Mouse (Mus musculus): ENCODE results near the gene Nectin4.
"Not testable (repeated sequence)": the region's sequence is repeated elsewhere in the genome, so short reads cannot be mapped to it uniquely, and the experiment has no call there.

Nectin4 gene

GRCm38 (mm10) chr1:171369845-171370556 is at the start of gene Nectin4:
TSS of gene Nectin4 (plus strand) at chr1:171370099.
- no peak for DNase-seq (ENCODE audit: low read depth, low spot score)

DNA sequence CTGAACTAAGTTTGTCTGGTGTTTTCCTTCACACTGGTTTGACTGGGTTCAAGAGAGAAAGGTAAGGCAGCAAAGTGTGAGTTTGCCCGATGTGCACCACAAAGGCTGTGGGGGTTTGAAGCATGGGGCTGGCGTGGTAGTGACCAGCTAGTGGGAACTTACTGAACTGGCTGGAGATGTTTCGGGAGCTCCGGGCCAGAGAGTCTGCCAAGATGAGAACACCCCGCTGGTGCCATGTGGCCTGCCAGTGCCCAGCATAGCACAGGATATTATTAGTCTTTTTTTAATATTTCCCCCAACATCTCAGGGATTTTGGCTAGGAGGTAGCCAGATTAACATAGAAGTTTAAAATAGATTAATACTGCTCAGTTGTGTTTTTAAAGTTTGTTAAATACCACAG is 49.7 kb upstream of the Nectin4 start:
- no peak for DNase-seq (ENCODE audit: low read depth, low spot score)

DNA sequence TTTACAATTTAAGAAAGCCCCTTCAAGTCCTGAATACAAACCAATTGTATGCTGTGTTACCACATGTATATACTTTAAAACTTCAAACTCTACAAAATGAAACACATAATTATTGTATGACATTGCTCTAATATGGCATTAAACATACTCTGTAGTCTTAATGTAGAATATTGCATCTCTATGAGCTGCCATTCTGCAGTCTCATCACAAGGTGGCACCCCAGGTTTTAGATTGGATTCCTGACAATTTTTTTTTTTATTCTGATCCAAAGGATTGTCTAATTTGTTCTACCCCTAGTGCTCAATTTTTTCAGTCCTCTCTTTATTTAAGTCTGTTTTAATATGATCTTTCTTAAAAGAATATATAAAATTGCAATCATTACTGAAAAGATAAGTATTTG is 48.5 kb upstream of the Nectin4 start:
- peak; percentile 54 for DNase-seq (ENCODE audit: low read depth, low spot score)

- DNase-seq (ENCODE audit: low read depth, low spot score) = no peak
Measured at GRCm38 (mm10) chr1:171322012-171322411, 47.9 kb upstream of the Nectin4 start.

DNA sequence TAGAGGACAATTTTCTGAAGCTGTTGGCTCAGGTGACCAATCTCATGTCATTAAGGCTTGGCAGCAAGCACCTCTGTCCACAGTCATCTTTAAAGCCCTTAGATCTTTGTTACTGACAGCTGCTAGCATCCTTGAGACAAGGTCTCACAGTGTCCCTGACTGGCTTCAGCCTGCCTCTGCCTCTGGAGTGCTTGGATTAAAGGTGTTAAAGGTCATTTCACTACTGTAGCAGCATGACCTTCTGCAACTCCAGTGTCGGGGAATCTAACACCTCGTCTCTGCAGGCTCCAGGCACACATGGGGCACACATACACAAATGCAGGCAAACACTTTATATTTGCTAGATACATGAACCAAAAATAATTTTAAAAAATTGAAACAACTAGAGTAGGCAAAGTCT is 44.3 kb upstream of the Nectin4 start:
- no peak for DNase-seq (ENCODE audit: low read depth, low spot score)

- DNase-seq (ENCODE audit: low read depth, low spot score) = not testable (repeated sequence)
Measured at GRCm38 (mm10) chr1:171326588-171326987, 43.3 kb upstream of the Nectin4 start.

DNA sequence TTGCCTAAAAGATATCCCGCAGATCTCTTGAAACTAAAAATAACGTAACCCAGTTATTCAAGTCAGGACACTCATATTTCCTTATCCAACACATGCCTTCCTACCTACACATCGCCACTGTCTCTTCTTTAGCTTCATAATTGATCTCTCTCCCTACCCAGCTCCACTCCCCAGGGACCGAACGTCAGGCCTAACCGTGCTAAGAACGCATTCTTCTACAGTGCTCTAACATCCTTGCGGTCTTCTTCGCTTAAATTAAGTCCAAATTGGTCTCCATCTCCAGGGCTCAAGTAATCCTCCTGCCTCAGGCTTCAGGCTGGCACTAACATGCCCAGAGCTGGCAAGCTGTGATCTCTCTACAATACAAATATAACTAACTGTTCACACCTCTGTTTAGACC is 41.7 kb upstream of the Nectin4 start:
- peak; percentile 45 for DNase-seq (ENCODE audit: low read depth, low spot score)

DNA sequence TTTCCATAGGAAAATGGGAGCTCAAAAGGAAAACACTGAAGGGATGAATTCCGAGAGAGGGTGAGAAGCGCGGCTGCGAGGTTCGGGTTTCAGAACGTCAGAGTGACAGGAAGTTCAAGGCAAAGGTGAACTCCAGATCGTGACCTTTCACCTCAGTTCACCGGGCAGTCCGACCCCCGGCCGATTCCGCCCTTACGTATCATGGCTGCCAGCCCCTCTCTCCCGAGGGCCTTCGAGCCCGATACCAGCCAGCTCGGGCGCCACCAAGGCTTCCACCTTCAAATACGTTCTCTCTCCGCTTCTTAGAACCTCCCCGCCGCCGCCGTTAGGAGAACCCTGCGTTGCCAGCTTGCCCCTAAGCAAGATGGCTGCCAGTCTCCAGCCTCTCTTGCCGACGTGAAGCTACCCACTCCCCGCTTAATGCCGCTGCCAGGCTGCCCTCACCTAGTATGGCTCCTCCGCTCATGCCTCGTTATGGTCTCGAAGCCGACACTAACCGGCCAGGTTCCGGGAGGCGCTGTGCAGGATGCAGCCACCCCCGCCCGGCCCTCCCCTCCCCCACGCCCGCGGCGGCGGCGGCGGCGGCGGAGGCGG is 41.0 kb upstream of the Nectin4 start, which contains the start of gene Dedd:
Gene Dedd (plus strand): TSS at position 307 of the 594 bp plus-strand sequence.
- peak; percentile 98 for DNase-seq (ENCODE audit: low read depth, low spot score)

DNA sequence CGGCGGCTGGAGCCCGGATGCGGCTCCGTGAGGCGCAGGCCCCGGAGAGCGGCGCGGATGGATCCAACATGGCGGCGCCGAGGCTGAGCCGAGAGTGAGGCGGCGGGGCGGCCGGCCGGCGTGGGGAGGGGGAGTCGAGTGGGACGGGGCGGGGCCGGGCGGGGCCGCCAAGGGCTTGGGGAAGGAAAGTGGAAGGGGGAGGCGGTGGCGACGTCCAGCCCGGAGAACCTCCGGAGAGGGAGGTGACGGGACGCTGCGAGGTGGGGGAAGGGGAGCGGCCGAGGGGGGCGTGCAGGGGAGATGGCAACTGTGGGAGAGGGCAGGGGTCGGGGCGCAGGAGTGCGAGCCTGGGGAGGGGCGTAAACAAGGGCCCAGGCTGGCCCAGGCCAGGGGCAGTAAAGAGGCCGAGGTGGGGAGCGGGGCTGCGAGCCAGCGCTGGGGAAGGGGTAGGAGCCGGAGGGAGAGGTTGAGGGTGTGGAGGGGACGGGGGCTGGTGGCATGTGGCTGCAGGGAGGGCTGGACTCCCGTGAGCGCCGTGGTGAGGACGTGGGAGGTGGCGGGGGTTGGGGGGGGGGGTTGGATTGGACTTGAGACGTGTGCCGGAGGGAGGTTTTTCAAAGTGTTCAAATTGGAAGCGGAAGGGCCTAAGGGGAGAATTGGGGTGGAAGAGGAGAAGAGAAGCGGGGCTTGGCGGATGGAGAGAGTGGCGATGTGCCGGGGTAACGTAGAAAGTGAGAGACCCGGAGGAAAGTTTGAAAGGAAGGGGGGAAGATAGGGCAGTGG is 40.3 kb upstream of the Nectin4 start:
- DNase-seq (ENCODE audit: low read depth, low spot score) = peak; percentile 56

- DNase-seq (ENCODE audit: low read depth, low spot score) = no peak
Measured at GRCm38 (mm10) chr1:171330216-171330560, 39.7 kb upstream of the Nectin4 start.

DNA sequence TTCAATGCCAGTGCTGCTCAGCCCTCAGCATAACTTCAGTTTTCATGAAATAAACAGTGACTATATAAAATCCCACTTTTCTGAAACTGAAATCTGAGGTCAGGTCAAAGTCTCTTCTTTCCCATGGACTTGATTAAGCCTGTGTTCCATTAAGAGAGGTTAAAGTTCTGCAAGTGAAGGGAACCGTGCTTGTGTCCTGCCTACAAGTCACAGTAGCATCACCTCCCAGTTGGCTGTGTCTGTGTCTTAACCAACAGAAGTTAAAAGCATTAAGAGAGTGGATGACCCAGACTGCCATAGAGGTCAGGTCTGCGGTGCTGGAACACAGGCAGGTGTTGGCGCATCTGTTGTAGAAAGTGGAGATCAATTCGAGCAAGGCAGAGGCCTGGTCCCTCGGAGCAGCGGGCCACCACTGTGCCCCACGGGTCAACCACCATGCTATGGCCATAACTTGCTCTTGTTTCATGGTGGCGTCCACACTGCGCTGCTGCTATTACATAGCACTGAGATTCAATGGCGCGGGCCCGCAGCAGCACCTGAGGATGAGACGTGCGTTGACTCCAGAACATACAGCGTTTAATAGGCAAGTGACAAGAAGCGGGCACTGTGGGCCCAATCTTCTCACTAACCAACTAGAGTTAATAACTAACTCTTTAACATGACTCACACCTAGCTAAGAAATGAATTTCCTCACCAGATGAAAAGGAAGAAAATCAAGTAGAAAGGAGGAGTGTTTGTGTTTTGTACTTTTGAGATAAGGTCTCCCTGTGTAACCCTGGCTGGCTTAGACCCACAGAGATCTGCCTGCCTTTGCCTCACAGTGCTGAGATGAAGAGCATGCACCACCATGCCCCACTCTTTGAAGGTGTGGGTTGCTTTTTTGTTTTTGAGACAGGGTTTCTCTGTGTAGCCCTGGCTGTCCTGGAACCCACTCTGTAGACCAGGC is 27.4 kb upstream of the Nectin4 start:
- no peak for DNase-seq (ENCODE audit: low read depth, low spot score)

GRCm38 (mm10) chr1:171343922-171344677 is 25.8 kb upstream of the Nectin4 start:
- DNase-seq (ENCODE audit: low read depth, low spot score) = peak; percentile 50

DNA sequence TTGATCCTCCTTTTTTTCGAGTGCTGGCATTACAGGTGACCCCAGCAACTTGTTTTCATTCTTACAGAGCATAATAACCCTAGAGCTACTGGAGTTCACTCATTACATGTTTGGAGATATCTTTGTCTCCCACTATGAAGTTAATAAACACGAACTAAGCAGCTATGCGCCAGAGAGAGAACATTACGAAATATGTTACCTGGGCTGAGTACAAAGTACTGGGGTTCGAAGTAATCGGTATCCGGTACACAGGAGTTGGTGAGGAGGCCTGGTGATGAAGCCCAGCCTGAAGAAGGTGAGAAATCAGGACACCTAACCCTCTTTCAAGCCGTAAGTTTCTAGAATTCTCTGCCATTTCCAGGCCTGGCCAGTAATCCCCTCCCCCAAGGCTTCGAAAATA is 25.2 kb upstream of the Nectin4 start:
- no peak for DNase-seq (ENCODE audit: low read depth, low spot score)

DNA sequence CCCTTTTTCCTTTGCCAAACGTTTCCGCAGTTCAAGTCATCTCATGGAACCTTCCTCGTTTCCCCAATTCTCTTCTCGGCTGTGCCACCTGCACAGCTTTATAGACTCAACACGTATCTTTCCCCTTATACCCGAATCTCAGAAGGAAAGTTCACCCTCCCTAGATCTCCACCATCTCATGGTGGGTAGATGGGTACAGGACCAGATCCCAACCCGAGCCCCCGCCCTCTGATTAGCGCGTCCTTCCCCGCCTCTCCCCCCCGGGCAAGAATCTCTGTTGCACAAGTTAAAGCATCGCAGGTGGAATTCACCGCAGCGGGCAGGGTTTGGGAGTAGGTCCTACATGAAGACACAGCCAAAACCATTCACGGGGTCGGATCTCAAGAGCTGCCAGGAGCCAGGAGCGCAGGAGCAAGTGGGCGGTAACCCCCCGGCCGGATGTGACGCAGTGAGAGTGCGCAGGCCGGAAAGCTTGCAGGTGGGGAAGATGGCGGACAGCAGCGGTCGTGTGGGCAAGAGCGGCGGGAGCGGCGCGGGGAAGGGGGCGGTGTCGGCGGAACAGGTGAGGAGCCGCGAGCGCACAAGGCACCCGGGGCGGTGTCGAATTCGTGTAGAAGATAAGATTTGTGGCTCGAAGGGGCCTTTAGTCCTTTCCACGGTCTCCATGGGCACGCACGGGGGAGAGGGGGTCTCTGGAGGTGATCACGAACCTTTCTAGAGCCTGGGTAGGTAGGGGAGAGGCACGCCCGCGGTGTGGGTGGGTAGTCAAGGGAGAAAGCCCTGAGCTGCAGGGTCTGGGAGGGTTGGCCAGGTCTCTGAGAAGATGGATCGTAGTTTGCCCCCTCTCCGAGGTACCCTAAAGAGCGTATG is 24.4 kb upstream of the Nectin4 start, which contains the start of the genes Nit1 and Pfdn2:
Gene Nit1 (minus strand): TSS at position 422 of the 870 bp plus-strand sequence.
Gene Pfdn2 (plus strand): TSS at position 446 of the 870 bp plus-strand sequence.
- peak; percentile 92 for DNase-seq (ENCODE audit: low read depth, low spot score)

- DNase-seq (ENCODE audit: low read depth, low spot score) = peak; percentile 48
Measured at GRCm38 (mm10) chr1:171346095-171346450, 23.8 kb upstream of the Nectin4 start.

- no peak for DNase-seq (ENCODE audit: low read depth, low spot score)
Measured at GRCm38 (mm10) chr1:171348665-171349064, 21.2 kb upstream of the Nectin4 start.

DNA sequence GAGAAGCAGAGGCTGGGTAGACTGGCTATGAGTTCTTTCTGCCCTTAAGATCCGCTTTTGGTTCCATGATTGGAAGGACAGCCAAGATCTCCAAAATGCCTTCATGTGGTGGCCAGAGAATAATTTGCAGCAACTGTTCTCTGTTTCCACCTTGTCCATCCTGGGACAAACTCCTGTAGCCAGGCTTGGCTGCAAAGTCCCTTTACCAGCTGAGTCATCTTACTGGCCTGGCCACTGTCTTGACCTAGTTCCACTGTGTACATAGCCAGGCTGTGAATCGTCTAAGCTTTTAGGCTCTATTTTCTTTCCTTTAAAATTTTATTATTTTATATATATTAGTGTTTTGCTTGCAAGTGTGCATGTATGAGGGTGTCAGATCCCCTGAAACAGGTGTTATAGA is 20.7 kb upstream of the Nectin4 start:
- no peak for DNase-seq (ENCODE audit: low read depth, low spot score)

- DNase-seq (ENCODE audit: low read depth, low spot score) = peak; percentile 51
Measured at GRCm38 (mm10) chr1:171355812-171356340, 14.0 kb upstream of the Nectin4 start.

DNA sequence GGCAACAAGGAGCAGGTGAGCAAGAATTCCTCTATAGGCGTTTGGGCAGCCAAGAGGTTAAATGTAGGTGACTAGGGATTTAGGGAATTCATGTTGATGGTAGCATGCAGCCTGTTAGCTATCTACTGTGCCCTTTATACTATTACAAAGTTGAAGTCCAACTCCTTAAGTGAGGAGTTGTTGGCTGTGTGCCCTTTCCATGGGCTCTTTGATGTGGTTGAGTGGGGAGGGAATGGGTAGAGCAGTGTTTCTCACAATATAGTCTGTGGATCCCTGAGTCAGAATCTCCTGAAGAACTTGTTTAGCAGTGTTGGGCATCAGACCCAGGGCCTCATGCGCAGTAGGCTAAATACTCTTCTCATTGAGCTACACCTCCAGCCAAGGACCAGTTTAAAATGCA is 13.1 kb upstream of the Nectin4 start:
- no peak for DNase-seq (ENCODE audit: low read depth, low spot score)
